Mouse (Mus musculus): ENCODE data around the gene Pir. TPM values are rescaled to one million over a fixed set of nuclear protein-coding genes. Genes with fewer than 3 reads are reported as not detected.

Gene Pir
- total and polyA plus RNA-seq, 2 experiments from 2014 or later = 0.94 to 7.8 TPM

GRCm38 (mm10) chrX:164287077-164287476 lies 17.9 kb downstream of the Pir start:
- Histone ChIP-seq H3K9me3 (ENCODE audit: low read length) (no peaks in the 10 kb centered on the region), H3K27me3 (ENCODE audit: insufficient read depth, low read length) (no peaks in the 10 kb centered on the region), H3K9ac (replicated peaks; ENCODE audit: low read length) (no peak overlapping the region), H3K36me3 (ENCODE audit: insufficient read depth, low read length) (no peaks in the 10 kb centered on the region), H3K4me3 (ENCODE audit: low read length) (no peak overlapping the region), H3K4me1 (ENCODE audit: insufficient read depth, low read length) (no peaks in the 10 kb centered on the region), H3K4me2 (ENCODE audit: low read depth, low read length) (no peak overlapping the region), H3K27ac (no peak overlapping the region)
- peak; percentile 51 for TF ChIP-seq CTCF (IDR thresholded peaks at IDR 0.05; ENCODE audit: low read depth)
- no peak for ATAC-seq
- WGBS = 64% methylated on average over 3 of the region's 3 CpGs
- peak; percentile 44 for DNase-seq (ENCODE audit: low spot score)

GRCm38 (mm10) chrX:164291147-164291546 lies 22.0 kb downstream of the Pir start:
- 66% methylated on average over 5 of the region's 5 CpGs for WGBS
- H3K36me3 ChIP-seq (ENCODE audit: insufficient read depth, low read length) = no peaks in the 10 kb centered on the region
- H3K4me3 ChIP-seq (ENCODE audit: low read length) = no peak overlapping the region
- no peaks in the 10 kb centered on the region for H3K9me3 ChIP-seq (ENCODE audit: low read length)
- no peaks in the 10 kb centered on the region for H3K27me3 ChIP-seq (ENCODE audit: insufficient read depth, low read length)
- H3K9ac ChIP-seq (replicated peaks; ENCODE audit: low read length) = no peak overlapping the region
- no peak for TF ChIP-seq CTCF (IDR thresholded peaks at IDR 0.05; ENCODE audit: low read depth)
- ATAC-seq (no peak), DNase-seq (ENCODE audit: low spot score) (no peak)
- H3K4me1 ChIP-seq (ENCODE audit: insufficient read depth, low read length) = no peaks in the 10 kb centered on the region
- no peak overlapping the region for H3K27ac ChIP-seq
- no peak overlapping the region for H3K4me2 ChIP-seq (ENCODE audit: low read depth, low read length)

DNA sequence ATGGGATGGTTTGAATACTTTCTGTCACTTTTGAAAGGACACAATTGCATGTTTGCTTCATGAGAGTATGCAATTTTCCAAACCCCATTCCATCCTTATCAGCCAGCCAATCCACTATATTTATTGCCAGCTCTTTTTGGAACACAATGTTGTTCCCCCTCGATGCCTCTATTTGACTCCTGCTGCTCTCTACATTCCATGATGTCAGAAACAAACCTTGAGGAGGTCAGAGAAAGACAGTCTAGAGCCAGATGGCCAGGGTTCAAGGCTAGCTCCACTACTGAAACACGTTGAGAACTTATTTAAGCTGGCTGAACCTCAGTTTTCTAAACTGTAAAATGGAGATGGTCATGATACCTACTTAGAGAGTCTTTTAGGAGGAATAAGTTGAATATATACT lies 37.1 kb downstream of the Pir start:
- Histone ChIP-seq H3K4me1 (ENCODE audit: insufficient read depth, low read length) (no peaks in the 10 kb centered on the region), H3K4me3 (ENCODE audit: low read length) (no peak overlapping the region), H3K9ac (replicated peaks; ENCODE audit: low read length) (no peak overlapping the region), H3K27ac (no peak overlapping the region), H3K9me3 (ENCODE audit: low read length) (no peaks in the 10 kb centered on the region), H3K27me3 (ENCODE audit: insufficient read depth, low read length) (no peaks in the 10 kb centered on the region), H3K36me3 (ENCODE audit: insufficient read depth, low read length) (no peaks in the 10 kb centered on the region), H3K4me2 (ENCODE audit: low read depth, low read length) (no peak overlapping the region)
- TF ChIP-seq CTCF (IDR thresholded peaks at IDR 0.05; ENCODE audit: low read depth) = no peak
- 55% methylated on average over 2 of the region's 2 CpGs for WGBS
- ATAC-seq (no peak), DNase-seq (ENCODE audit: low spot score) (no peak)

- Histone ChIP-seq H3K4me2 (ENCODE audit: low read depth, low read length) (no peak overlapping the region), H3K9ac (replicated peaks; ENCODE audit: low read length) (no peak overlapping the region), H3K27ac (no peak overlapping the region), H3K27me3 (ENCODE audit: insufficient read depth, low read length) (no peaks in the 10 kb centered on the region), H3K4me3 (ENCODE audit: low read length) (no peak overlapping the region), H3K9me3 (ENCODE audit: low read length) (no peaks in the 10 kb centered on the region), H3K36me3 (ENCODE audit: insufficient read depth, low read length) (no peaks in the 10 kb centered on the region), H3K4me1 (ENCODE audit: insufficient read depth, low read length) (no peaks in the 10 kb centered on the region)
- ATAC-seq (no peak), DNase-seq (ENCODE audit: low spot score) (peak; percentile 3)
- TF ChIP-seq CTCF (IDR thresholded peaks at IDR 0.05; ENCODE audit: low read depth) = no peak
- 42% methylated on average over 1 of the region's 1 CpGs for WGBS
Observed at GRCm38 (mm10) chrX:164313876-164314275, 44.7 kb downstream of the Pir start.

DNA sequence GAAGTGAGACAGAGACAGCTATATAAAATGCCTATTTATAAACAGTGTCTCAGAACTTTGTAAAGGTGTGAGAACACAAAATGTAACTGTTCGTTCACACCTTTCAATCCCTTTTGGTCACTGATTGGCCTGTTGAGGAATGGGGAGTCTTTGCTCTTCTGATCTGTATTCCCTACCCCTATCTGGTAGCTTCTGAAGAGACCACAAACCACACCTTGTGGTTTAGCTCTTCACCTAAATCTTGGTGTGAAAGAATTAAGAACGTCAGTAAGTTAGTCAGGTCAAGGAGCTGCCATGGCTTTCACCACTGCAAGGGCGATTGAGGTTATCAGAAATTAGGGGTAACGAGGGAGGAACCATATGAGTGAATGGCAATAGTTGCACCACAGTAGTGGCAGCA lies 49.4 kb downstream of the Pir start:
- Histone ChIP-seq H3K9me3 (ENCODE audit: low read length) (no peaks in the 10 kb centered on the region), H3K4me2 (ENCODE audit: low read depth, low read length) (no peak overlapping the region), H3K36me3 (ENCODE audit: insufficient read depth, low read length) (no peaks in the 10 kb centered on the region), H3K27me3 (ENCODE audit: insufficient read depth, low read length) (no peaks in the 10 kb centered on the region), H3K27ac (no peak overlapping the region), H3K4me3 (ENCODE audit: low read length) (no peak overlapping the region), H3K4me1 (ENCODE audit: insufficient read depth, low read length) (no peaks in the 10 kb centered on the region), H3K9ac (replicated peaks; ENCODE audit: low read length) (no peak overlapping the region)
- 91% methylated on average over 4 of the region's 4 CpGs for WGBS
- no peak for ATAC-seq
- no peak for TF ChIP-seq CTCF (IDR thresholded peaks at IDR 0.05; ENCODE audit: low read depth)
- no peak for DNase-seq (ENCODE audit: low spot score)

DNA sequence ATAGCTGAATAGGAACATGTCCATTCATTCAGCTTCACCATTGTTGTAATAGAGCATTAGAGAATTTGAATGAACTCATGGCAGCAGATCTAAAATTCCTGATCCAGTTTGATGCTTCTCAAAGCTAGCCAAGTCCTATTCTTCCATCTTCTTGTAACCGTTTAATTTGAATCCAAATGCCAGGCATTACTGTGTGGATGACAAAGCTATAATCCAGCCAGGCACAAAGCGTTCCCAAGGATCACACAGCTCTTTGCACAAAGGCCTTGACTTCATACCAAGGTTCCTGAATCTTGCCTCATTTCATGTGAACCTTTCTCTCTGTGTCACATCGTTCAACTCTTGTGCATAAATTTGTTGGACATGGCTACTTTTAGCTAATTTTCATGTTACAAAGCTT lies 50.9 kb downstream of the Pir start:
- DNase-seq (ENCODE audit: low spot score) = no peak
- Histone ChIP-seq H3K27ac (no peak overlapping the region), H3K4me1 (ENCODE audit: insufficient read depth, low read length) (no peaks in the 10 kb centered on the region), H3K9me3 (ENCODE audit: low read length) (no peaks in the 10 kb centered on the region), H3K4me3 (ENCODE audit: low read length) (no peak overlapping the region), H3K27me3 (ENCODE audit: insufficient read depth, low read length) (no peaks in the 10 kb centered on the region), H3K4me2 (ENCODE audit: low read depth, low read length) (no peak overlapping the region), H3K36me3 (ENCODE audit: insufficient read depth, low read length) (no peaks in the 10 kb centered on the region), H3K9ac (replicated peaks; ENCODE audit: low read length) (no peak overlapping the region)
- no peak for ATAC-seq
- no peak for TF ChIP-seq CTCF (IDR thresholded peaks at IDR 0.05; ENCODE audit: low read depth)
- 77% methylated on average over 3 of the region's 3 CpGs for WGBS

GRCm38 (mm10) chrX:164322492-164322891 lies 53.3 kb downstream of the Pir start:
- Histone ChIP-seq H3K36me3 (ENCODE audit: insufficient read depth, low read length) (no peaks in the 10 kb centered on the region), H3K27me3 (ENCODE audit: insufficient read depth, low read length) (no peaks in the 10 kb centered on the region), H3K4me2 (ENCODE audit: low read depth, low read length) (no peak overlapping the region), H3K9me3 (ENCODE audit: low read length) (no peaks in the 10 kb centered on the region), H3K4me1 (ENCODE audit: insufficient read depth, low read length) (no peaks in the 10 kb centered on the region), H3K9ac (replicated peaks; ENCODE audit: low read length) (no peak overlapping the region), H3K27ac (no peak overlapping the region), H3K4me3 (ENCODE audit: low read length) (no peak overlapping the region)
- no peak for DNase-seq (ENCODE audit: low spot score)
- no peak for ATAC-seq
- no peak for TF ChIP-seq CTCF (IDR thresholded peaks at IDR 0.05; ENCODE audit: low read depth)
- WGBS = 81% methylated on average over 5 of the region's 5 CpGs
